Mouse (Mus musculus): ENCODE data around the gene Gm28053. TPM values are rescaled to one million over a fixed set of nuclear protein-coding genes. Genes with fewer than 3 reads are reported as not detected.
A peak's percentile ranks its signal among the peaks of the same experiment; 100 is the strongest.

Gm28053 gene
- 0.49 and 1.2 TPM in 2 replicates for polyA plus RNA-seq (2016; fragmentation: Nextera tagmentation; extraction: Ambion mirVana)

DNA sequence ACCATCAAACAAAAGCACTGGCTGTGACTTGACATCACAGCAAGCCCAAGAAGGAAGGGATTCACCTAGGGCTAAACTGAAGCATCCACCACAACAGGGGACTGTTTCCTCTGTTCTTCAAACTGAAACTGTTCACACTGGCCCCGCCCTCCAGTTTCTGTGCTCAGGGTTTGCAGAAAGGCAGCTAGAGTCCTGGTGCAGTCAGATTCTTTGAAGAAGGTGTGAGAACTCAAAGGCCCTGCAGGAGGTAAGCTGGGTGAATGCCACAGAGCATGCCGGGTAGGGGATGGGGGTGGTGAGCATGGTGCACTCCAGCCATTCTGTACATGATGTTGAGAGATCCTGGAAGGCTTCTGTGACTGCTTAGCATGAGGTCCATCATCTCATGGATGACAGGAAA, at the start of gene Gm28053, which contains the start of gene Gimap7:
Gene Gm28053, plus strand, starts transcription at position 153 of the 400 bp plus-strand sequence.
Gene Gimap7, plus strand, starts transcription at position 167 of the 400 bp plus-strand sequence.
- Histone ChIP-seq H3K27ac (replicated peaks) (no peak within 1 kb of the TSS), H3K4me3 (no peak within 1 kb of the TSS), H3K27me3 (ENCODE audit: low read depth, poor library complexity, severe bottlenecking) (no peaks in the 10 kb centered on the region), H3K9me3 (replicated peaks) (no peaks in the 10 kb centered on the region), H3K4me1 (no peaks in the 10 kb centered on the region), H3K36me3 (no peaks in the 10 kb centered on the region)
- WGBS: 59% methylated on average over 2 of the region's 2 CpGs
- no peak for DNase-seq (ENCODE audit: low spot score)

DNA sequence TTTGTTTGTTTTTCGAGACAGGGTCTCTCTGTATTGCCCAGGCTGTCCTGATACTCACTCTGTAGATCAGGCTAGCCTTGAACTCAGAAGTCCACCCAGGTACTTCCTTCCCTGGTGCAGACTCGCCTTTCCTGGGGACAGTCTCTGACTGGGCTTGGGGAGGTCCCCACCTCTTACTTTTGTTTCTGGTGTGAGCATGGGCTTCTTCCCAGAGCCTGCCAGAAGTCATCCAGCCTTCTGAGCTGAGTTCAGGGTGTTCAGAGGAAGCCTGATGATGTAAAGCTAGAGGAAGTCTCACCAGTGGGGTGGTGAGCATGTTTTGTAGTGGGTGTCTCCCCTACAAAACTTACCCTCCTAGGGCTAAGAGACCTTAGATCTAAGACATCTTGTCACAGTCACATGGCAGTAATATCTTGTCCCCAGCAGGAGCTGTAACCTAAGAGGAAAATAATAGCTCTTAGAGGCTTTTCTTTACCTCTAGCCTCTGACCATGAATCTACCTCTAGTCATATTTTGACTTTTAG, 48.9 kb upstream of the Gm28053 start:
- H3K9me3 ChIP-seq (replicated peaks): no peaks in the 10 kb centered on the region
- no peaks in the 10 kb centered on the region for H3K27me3 ChIP-seq (ENCODE audit: low read depth, poor library complexity, severe bottlenecking)
- no peak for DNase-seq (ENCODE audit: low spot score)
- no peaks in the 10 kb centered on the region for H3K36me3 ChIP-seq
- H3K4me3 ChIP-seq: no peak overlapping the region
- 79% methylated on average over 2 of the region's 2 CpGs for WGBS
- H3K4me1 ChIP-seq: no peaks in the 10 kb centered on the region
- no peak overlapping the region for H3K27ac ChIP-seq (replicated peaks)

DNA sequence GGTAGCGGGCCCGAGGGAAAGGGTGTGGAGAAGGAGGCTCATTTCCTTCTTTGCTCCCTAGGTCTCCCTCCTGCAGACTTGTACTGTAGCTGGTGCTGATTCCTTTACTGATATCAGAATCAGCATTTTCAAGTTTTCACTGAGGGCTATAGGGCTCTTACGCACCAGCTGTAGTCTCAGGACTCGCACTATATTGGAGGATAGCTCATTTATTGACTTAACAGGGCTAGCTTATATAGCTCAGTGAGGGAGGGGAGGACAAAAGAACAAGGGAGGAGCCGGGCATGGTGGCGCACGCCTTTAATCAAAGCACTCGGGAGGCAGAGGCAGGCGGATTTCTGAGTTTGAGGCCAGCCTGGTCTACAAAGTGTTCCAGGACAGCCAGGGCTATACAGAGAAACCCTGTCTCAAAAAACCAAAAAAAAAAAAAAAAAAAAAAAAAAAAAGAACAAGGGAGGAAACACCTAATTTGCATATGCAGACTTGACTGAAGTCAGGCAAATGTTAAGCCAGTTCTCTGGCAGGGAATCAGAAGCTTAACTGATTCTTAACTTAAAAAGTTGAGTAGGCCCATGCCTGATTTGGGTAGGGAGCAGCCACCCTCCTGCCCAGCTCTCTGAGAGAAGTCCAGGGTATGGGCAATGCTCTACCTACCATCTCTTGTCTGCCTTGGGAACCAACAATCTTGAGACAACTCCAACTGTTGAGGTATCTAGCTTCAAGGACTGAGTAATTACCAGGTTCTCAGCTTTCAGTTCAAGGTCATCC, 43.9 kb upstream of the Gm28053 start:
- H3K27me3 ChIP-seq (ENCODE audit: low read depth, poor library complexity, severe bottlenecking): no peaks in the 10 kb centered on the region
- no peak overlapping the region for H3K27ac ChIP-seq (replicated peaks)
- no peak overlapping the region for H3K4me3 ChIP-seq
- WGBS: 95% methylated on average over 9 of the region's 9 CpGs
- DNase-seq (ENCODE audit: low spot score): no peak
- H3K4me1 ChIP-seq: peaks cover 11% of the 10 kb centered on the region
- no peaks in the 10 kb centered on the region for H3K9me3 ChIP-seq (replicated peaks)
- H3K36me3 ChIP-seq: no peaks in the 10 kb centered on the region

DNA sequence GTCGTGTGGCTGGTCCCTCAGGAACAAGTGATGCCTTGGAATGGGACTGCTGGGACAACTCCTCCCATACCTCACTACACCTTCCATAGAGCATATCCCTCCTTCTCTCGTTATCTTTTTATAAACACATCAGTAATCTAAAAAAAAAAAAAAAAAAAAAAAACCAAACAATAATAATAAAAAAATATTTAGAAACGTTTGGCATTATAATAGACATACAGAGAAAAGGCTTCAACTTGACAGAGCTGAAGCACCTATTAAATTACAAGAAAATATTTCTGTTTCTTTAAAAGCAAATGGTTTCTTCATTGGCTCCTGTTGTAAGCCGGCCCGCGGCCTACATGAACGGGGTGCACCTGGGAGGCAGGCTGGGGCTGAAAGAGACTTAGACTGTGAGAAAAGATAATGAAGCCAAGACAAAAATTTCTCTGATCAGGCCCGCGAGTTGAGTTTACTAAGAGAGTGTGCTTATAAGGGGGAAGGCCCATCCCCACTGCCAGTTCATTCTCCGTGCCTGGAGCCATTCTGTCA, 42.9 kb upstream of the Gm28053 start:
- Histone ChIP-seq H3K27ac (replicated peaks) (peak overlapping the region; percentile 63; the same call in 1 of the 2 replicates), H3K4me3 (peak overlapping the region; percentile 34), H3K4me1 (peaks cover 11% of the 10 kb centered on the region), H3K36me3 (no peaks in the 10 kb centered on the region), H3K27me3 (ENCODE audit: low read depth, poor library complexity, severe bottlenecking) (no peaks in the 10 kb centered on the region), H3K9me3 (replicated peaks) (no peaks in the 10 kb centered on the region)
- WGBS: 47% methylated on average over 10 of the region's 10 CpGs
- no peak for DNase-seq (ENCODE audit: low spot score)

DNA sequence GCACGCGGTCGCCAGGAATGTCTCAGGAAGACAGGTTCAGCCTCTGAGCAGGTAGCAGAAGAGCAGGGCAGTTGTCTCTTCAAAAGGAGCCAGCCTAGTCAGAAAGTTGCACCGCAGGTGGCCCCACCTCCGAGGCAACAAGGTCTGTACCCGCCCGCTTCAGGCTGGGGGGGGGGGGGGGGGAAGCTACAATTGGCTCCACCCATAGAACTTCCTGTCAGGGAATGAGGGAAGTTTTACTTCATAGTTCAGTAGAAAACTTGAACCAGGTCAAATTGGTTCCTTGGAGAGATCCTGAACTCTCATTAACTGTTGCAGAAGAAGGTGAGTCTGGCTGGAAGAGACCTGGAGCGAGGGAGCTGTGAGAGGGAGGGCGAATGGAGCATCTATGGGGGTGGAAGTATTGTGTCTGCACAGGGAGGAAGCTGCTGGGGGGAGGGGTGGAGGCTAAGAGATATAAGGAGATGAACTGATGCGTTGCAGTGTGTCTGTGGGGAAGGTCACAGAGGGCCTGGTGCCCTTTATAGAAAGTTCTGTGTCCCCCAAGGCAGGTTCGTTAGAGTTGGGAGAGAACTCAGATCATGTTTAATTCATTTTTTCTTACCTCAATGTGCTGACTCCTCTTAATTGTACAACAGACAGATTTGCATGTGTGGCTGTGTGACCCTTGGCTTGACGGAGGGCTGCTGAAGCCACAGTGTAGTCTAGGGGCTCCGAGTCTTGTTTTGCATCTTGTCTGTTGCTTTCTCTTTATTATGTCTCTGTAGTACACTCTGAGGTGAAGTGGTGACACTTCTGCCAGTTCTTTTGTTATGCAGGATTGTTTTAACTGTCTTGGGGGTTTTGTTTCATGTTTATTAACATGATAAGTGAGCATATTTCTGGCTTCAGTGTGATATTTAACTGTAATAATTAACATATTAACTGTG, 42.2 kb upstream of the Gm28053 start, which contains the start of gene Gimap9:
Gene Gimap9, plus strand, starts transcription at position 199 of the 929 bp plus-strand sequence.
- H3K4me3 ChIP-seq: peak within 1 kb of the TSS; percentile 34

DNA sequence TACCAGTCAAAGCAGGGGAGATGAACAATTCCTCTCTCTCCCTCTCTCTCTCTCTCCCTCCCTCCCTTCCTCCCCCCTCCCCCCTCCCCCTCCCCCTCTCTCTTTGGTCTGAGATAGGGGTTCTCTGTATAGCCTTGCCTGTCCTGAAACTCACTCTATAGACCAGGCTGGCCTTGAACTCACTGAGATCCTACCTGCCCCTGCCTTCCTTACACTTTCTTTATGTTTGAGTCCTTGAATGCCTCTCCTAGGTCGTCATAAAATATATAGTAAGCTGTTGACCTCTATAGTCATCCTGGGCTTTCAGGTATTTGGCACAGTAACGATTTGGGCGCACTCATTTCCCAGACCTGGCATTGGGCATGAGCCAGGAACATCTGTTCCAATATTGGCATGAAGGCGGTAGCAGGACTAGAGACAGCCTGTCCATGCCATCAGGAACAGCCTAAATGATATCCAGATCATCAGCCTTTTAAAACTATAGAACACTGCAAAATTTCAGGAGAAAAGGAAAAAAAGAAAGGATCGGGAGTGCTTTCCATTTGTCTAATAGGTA, 41.5 kb upstream of the Gm28053 start:
- no peak overlapping the region for H3K27ac ChIP-seq (replicated peaks)
- no peaks in the 10 kb centered on the region for H3K9me3 ChIP-seq (replicated peaks)
- no peak for DNase-seq (ENCODE audit: low spot score)
- H3K27me3 ChIP-seq (ENCODE audit: low read depth, poor library complexity, severe bottlenecking): no peaks in the 10 kb centered on the region
- 86% methylated on average over 5 of the region's 5 CpGs for WGBS
- peaks cover 11% of the 10 kb centered on the region for H3K4me1 ChIP-seq
- no peaks in the 10 kb centered on the region for H3K36me3 ChIP-seq
- H3K4me3 ChIP-seq: no peak overlapping the region

More for the DNA sequence above, 42.2 kb upstream of the Gm28053 start, which contains the start of gene Gimap9:
- peak; percentile 22 for DNase-seq (ENCODE audit: low spot score)
- 18% methylated on average over 13 of the region's 13 CpGs for WGBS
- H3K36me3 ChIP-seq: no peaks in the 10 kb centered on the region
- peak within 1 kb of the TSS; percentile 63 for H3K27ac ChIP-seq (replicated peaks)
- H3K27me3 ChIP-seq (ENCODE audit: low read depth, poor library complexity, severe bottlenecking): no peaks in the 10 kb centered on the region
- no peaks in the 10 kb centered on the region for H3K9me3 ChIP-seq (replicated peaks)
- H3K4me1 ChIP-seq: peaks cover 11% of the 10 kb centered on the region

DNA sequence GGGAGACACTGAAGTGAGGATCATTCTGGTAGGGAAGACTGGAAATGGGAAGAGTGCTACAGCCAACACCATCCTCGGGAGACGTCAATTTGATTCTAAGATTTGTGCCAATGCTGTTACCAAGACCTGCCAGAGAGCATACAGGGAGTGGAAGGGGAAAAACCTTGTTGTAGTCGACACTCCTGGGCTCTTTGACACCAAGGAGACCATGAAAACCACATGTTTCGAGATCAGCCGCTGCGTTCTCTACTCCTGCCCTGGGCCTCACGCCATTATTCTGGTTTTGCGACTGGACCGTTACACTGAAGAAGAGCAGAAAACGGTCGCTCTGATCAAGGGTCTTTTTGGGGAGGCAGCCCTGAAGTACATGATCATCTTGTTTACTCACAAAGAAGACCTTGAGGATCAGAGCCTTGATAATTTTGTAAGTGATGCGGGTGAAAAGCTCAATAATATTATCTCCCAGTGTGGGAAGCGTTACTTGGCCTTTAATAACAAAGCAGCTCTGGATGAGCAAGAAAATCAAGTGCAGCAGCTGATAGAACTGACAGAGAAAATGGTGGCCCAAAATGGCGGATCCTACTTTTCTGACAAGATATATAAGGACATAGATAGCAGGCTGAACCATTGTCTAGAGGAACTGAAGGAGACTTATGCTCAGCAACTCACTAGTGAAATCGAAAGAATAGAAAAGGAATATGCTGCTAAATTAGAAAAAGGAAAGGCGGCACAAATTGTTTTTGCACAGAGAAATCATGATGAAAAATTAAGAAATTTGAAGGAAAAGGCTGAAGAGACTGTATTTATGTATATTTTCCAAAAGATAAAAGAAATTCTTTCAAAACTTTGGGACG, 40.7 kb upstream of the Gm28053 start:
- Histone ChIP-seq H3K27ac (replicated peaks) (no peak overlapping the region), H3K4me1 (peaks cover 11% of the 10 kb centered on the region), H3K27me3 (ENCODE audit: low read depth, poor library complexity, severe bottlenecking) (no peaks in the 10 kb centered on the region), H3K36me3 (no peaks in the 10 kb centered on the region), H3K4me3 (no peak overlapping the region), H3K9me3 (replicated peaks) (no peaks in the 10 kb centered on the region)
- no peak for DNase-seq (ENCODE audit: low spot score)
- 93% methylated on average over 17 of the region's 17 CpGs for WGBS

DNA sequence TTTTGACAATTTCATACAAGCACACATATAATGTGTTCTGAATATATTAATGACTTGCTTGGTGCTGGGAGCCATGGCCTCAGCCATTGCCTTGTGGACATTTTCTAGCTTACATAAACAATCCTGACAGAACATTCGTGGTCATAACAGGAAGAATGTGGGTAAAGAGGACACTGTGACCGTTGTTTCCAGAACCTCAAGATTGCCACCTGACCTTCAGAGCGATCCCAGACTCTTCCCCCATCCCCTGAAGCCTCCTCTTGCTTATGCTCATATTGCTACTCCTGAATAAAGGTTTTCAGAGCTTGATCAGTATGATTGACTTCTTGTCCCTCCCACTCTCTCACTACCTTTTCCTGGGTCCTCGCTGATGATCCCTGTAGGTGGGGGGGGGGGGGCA, 40.0 kb upstream of the Gm28053 start:
- H3K27ac ChIP-seq (replicated peaks): no peak overlapping the region
- H3K4me3 ChIP-seq: no peak overlapping the region
- no peaks in the 10 kb centered on the region for H3K36me3 ChIP-seq
- no peaks in the 10 kb centered on the region for H3K27me3 ChIP-seq (ENCODE audit: low read depth, poor library complexity, severe bottlenecking)
- H3K9me3 ChIP-seq (replicated peaks): no peaks in the 10 kb centered on the region
- WGBS: 86% methylated on average over 4 of the region's 4 CpGs
- no peak for DNase-seq (ENCODE audit: low spot score)
- peaks cover 11% of the 10 kb centered on the region for H3K4me1 ChIP-seq

DNA sequence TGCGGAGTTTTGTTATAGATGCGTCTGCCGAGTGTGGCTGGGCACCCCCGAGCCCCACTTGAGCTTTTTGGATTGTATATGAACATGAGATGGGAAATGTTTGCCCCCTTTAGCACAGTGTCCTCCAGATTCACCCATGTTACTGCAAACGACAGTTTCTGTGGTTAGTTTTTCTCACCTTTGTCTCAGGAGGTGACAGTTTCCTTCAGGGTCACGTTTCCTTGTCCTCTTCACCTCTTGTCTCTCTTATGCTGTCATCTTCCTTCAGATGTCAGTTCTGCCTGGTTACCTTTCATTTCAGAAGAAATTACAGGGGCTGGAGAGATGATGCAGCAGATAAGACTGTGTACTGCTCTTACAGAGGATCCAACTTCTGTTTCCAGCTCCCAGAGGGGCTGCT, 38.7 kb upstream of the Gm28053 start:
- WGBS: 86% methylated on average over 6 of the region's 6 CpGs
- H3K4me1 ChIP-seq: peaks cover 11% of the 10 kb centered on the region
- H3K4me3 ChIP-seq: no peak overlapping the region
- H3K36me3 ChIP-seq: no peaks in the 10 kb centered on the region
- H3K9me3 ChIP-seq (replicated peaks): no peaks in the 10 kb centered on the region
- no peak overlapping the region for H3K27ac ChIP-seq (replicated peaks)
- DNase-seq (ENCODE audit: low spot score): no peak
- H3K27me3 ChIP-seq (ENCODE audit: low read depth, poor library complexity, severe bottlenecking): no peaks in the 10 kb centered on the region

DNA sequence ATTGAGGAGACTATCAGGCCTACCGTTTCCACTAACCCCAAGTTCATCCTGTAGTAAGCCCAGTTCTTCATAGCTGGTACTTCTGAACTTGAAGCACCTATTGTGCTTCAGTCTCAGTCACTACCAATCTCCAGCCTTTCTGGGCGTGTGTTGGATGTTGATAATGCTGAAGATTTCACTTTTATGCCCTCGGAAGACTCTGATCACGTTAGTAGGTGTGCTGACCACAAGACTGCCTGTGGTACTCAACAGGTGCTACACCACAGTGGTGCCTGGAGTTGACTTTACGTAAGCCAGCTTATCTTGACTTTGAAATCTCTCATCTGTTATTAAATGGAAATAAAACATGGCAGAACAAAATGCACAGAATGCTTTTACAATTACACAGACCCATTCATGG, 38.0 kb upstream of the Gm28053 start:
- Histone ChIP-seq H3K4me3 (no peak overlapping the region), H3K4me1 (peaks cover 13% of the 10 kb centered on the region), H3K27me3 (ENCODE audit: low read depth, poor library complexity, severe bottlenecking) (no peaks in the 10 kb centered on the region), H3K27ac (replicated peaks) (no peak overlapping the region), H3K36me3 (no peaks in the 10 kb centered on the region), H3K9me3 (replicated peaks) (no peaks in the 10 kb centered on the region)
- DNase-seq (ENCODE audit: low spot score): no peak
- WGBS: 81% methylated on average over 5 of the region's 5 CpGs

DNA sequence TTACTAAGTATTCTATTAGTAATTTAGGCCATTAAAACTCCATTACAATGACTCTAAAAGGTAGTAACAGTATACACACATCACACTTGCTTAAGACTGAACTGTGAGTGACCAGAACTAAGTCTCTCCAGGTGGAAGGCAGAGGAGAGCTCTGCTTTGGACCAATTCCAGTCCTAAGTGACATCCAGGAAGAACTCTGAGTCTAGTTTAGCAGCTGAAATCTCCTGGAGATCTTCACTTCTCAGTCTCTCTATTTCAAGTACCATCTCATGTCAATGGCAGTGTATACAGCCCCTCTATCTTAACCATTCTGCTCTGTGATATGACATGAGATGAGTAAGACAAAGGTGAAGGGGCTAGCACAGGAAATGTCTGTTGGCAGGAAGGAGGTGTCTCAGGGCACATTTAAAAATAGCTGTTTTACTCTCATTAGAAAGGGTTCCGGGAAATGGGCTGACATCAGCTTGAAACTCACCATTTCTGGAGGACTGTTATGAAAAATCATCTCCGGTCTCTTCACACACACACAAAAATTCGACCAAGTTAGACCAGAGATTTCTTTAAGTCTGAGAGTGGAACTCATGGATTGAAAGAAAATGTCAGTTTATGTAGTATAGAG, 36.8 kb upstream of the Gm28053 start:
- peaks cover 3% of the 10 kb centered on the region; the same call in 1 of the 2 replicates for H3K4me1 ChIP-seq
- no peaks in the 10 kb centered on the region for H3K9me3 ChIP-seq (replicated peaks)
- H3K4me3 ChIP-seq: no peak overlapping the region
- DNase-seq (ENCODE audit: low spot score): no peak
- no peak overlapping the region for H3K27ac ChIP-seq (replicated peaks)
- WGBS: 76% methylated on average over 3 of the region's 3 CpGs
- H3K27me3 ChIP-seq (ENCODE audit: low read depth, poor library complexity, severe bottlenecking): no peaks in the 10 kb centered on the region
- no peaks in the 10 kb centered on the region for H3K36me3 ChIP-seq
